Mouse (Mus musculus) heart, embryonic 16.5 days (tissue): ENCODE data around the gene Rasl12. TPM values are rescaled to one million over a fixed set of nuclear protein-coding genes. Genes with fewer than 3 reads are reported as not detected.

Source experiments
- ATAC-seq: fragments of 200-750 bp; cut with Nextera tagmentation; replicated peaks from 2 replicates; pipeline ENCODE4 v1.8.0; 2017; ENCODE audit warnings: moderate number of reproducible peaks; ENCODE audit not compliant: insufficient read depth, low FRiP score; ENCODE audit errors: extremely low read depth
- H3K27ac ChIP-seq: fragments of 300-500 bp; sonication (generic); 2 replicates; pipeline ENCODE4 v1.5.1; 2014; ENCODE audit warnings: mild to moderate bottlenecking, low read length, control low read depth, moderate library complexity
- H3K27me3 ChIP-seq: fragments of 300-500 bp; sonication (generic); 2 replicates; pipeline ENCODE4 v1.6.1; 2014; ENCODE audit warnings: low read length, mixed read lengths; ENCODE audit not compliant: control insufficient read depth, insufficient read depth
- H3K36me3 ChIP-seq: fragments of 300-500 bp; sonication (generic); 2 replicates; pipeline ENCODE4 v1.6.1; 2014; ENCODE audit not compliant: control insufficient read depth, insufficient read depth
- H3K4me1 ChIP-seq: fragments of 300-500 bp; sonication (generic); 2 replicates; pipeline ENCODE4 v1.6.1; 2014; ENCODE audit warnings: low read length, mixed read lengths; ENCODE audit not compliant: control insufficient read depth, insufficient read depth
- H3K4me2 ChIP-seq: fragments of 300-500 bp; sonication (generic); 2 replicates; pipeline ENCODE4 v1.6.1; 2014; ENCODE audit warnings: low read depth, mild to moderate bottlenecking, control low read depth, low read length
- H3K4me3 ChIP-seq: fragments of 300-500 bp; sonication (generic); 2 replicates; pipeline ENCODE4 v1.5.1; 2014; ENCODE audit warnings: mild to moderate bottlenecking, control low read depth, low read length
- H3K9ac ChIP-seq: fragments of 300-500 bp; sonication (generic); 2 replicates; pipeline ENCODE4 v1.6.1; 2014; ENCODE audit warnings: low read length, control low read depth
- H3K9me3 ChIP-seq: fragments of 300-500 bp; sonication (generic); replicated peaks from 2 replicates; pipeline ENCODE4 v1.6.1; 2016; ENCODE audit warnings: low read length; ENCODE audit not compliant: control insufficient read depth
- WGBS: fragments of 180-500 bp; shearing (Covaris S2); extraction: QIAGEN DNeasy Blood & Tissue Kit; methylation state at CpG from one replicate; pipeline ENCODE4 v1.1.7; 2014; 5-methylcytosine and 5-hydroxymethylcytosine counted together
- polyA plus RNA-seq: library from polyadenylated mRNA; unstranded; fragments of >200 nt; fragmentation: Nextera tagmentation; extraction: Ambion mirVana; gene quantifications from 2 replicates; pipeline ENCODE4 v1.2.1, GENCODE M21; 2015

Rasl12 gene
- polyA plus RNA-seq, 1 experiment from 2014 or later = 8.4 TPM

DNA sequence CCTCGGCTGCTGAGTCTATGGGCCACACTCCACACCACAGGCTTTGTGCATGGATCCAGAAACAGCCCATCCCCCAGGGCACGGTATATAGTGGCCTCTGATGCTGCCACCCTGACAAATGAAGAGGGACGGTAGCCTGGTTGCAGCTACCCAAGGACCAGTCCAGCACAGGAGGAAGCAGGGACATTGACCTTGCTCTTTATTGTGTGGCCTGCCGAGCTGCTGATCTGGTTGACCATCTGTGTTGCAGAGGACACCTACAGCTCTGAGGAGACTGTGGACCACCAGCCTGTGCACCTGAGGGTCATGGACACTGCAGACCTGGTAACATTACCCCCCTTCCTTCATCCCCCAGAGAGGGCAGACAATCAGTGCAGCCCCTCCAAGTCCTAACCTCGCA, 9.0 kb downstream of the Rasl12 start:
- Histone ChIP-seq H3K27me3 (no peaks in the 10 kb centered on the region), H3K27ac (no peak overlapping the region), H3K9ac (no peak overlapping the region), H3K36me3 (no peaks in the 10 kb centered on the region), H3K9me3 (no peaks in the 10 kb centered on the region), H3K4me3 (no peak overlapping the region), H3K4me2 (no peak overlapping the region), H3K4me1 (peaks cover 7% of the 10 kb centered on the region)
- 78% methylated on average over 5 of the region's 5 CpGs for WGBS
- ATAC-seq = no peak

DNA sequence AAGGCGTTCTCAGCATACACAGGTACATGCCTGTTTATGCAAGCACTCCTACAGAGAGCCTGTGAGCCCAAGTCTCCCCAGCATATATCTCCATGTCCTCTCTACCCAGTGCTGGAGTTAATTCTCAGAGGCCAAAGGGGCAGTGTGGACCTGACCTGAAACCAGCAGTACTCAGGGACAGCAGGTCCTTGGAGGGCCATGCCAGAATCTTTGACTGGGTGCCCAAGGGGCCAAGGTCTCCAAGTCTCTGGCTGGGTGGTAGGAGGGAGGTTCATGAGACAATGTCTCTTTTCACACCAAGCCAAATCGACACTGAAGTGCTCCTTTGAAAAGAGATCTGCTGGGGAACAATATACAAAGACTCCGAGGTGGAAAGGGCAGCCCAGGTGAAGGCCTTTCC, 9.6 kb downstream of the Rasl12 start:
- no peak overlapping the region for H3K27ac ChIP-seq
- H3K36me3 ChIP-seq = no peaks in the 10 kb centered on the region
- no peak overlapping the region for H3K9ac ChIP-seq
- no peak for ATAC-seq
- no peak overlapping the region for H3K4me2 ChIP-seq
- peaks cover 7% of the 10 kb centered on the region for H3K4me1 ChIP-seq
- no peaks in the 10 kb centered on the region for H3K9me3 ChIP-seq
- 69% methylated on average over 3 of the region's 3 CpGs for WGBS
- no peak overlapping the region for H3K4me3 ChIP-seq
- H3K27me3 ChIP-seq = no peaks in the 10 kb centered on the region

DNA sequence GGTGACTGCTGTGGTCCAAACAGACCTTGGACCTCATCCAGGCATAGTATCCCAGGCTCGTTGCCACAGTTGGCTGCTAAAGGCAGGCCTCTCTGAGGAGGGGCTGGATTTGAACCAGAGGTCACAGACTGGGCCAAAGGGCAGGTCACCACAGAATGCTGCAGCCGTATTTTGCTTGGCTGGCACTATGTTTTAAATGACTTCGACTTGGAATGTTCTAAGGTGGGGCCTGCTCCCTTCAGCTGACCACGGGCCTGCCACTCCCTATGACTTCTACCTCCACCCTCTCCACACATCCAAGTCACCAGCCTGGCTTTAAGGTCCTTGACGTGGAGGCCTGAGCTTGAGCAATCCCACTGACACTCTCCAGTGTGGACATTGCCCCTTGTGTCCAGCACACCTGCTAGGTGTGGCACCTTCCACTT, 10.6 kb downstream of the Rasl12 start:
- no peak overlapping the region for H3K9ac ChIP-seq
- no peaks in the 10 kb centered on the region for H3K36me3 ChIP-seq
- no peak overlapping the region for H3K4me3 ChIP-seq
- H3K4me1 ChIP-seq = peaks cover 7% of the 10 kb centered on the region
- no peaks in the 10 kb centered on the region for H3K27me3 ChIP-seq
- no peaks in the 10 kb centered on the region for H3K9me3 ChIP-seq
- no peak overlapping the region for H3K27ac ChIP-seq
- H3K4me2 ChIP-seq = no peak overlapping the region
- ATAC-seq = no peak
- 57% methylated on average over 5 of the region's 5 CpGs for WGBS

DNA sequence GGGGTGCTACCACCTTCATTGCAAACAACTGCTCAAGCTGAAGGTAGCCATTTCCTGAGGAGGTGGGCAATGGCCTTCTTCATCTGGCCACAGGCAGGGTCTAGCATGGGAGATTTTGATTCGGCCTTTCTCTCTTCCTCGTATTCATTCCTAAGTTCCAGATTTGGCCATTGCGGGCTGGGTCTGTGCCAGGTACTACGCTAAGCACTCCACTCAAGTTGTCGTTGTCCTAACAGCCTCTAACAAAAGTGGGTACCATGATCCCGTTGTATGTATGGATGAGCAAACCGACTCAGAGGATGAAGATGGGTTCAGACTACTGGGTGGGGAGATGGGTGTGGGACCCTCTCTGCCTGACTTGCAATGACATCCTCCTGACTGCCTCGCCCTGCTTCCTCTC, 12.1 kb downstream of the Rasl12 start:
- Histone ChIP-seq H3K27ac (no peak overlapping the region), H3K4me1 (no peaks in the 10 kb centered on the region), H3K4me3 (no peak overlapping the region), H3K27me3 (no peaks in the 10 kb centered on the region), H3K36me3 (no peaks in the 10 kb centered on the region), H3K4me2 (no peak overlapping the region), H3K9me3 (no peaks in the 10 kb centered on the region), H3K9ac (no peak overlapping the region)
- whole genome bisulfite sequencing = 86% methylated on average over 8 of the region's 8 CpGs
- ATAC-seq = no peak

DNA sequence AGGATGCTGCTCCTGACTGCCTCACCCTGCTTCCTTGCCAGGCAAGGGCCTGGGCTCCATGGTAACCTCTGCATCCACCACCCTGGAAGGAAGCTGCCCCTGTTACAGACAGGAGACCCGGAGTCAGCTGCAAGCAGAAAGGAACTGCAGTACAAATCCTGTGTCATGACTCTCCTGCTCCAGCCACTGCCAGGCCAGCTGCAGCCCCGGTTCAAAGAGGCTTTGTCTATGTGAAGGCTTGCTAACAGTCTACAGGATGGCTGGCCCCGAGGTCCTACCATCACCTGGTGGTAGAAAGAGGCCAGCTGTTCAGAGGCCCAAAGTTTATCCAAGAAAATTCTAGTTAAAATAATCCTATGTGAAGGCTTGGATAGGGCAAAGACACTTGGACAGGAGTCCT, 13.0 kb downstream of the Rasl12 start:
- ATAC-seq = no peak
- Histone ChIP-seq H3K27ac (no peak overlapping the region), H3K4me1 (no peaks in the 10 kb centered on the region), H3K36me3 (no peaks in the 10 kb centered on the region), H3K9me3 (no peaks in the 10 kb centered on the region), H3K4me2 (no peak overlapping the region), H3K27me3 (no peaks in the 10 kb centered on the region), H3K4me3 (no peak overlapping the region), H3K9ac (no peak overlapping the region)
- 52% methylated on average over 3 of the region's 3 CpGs for WGBS

DNA sequence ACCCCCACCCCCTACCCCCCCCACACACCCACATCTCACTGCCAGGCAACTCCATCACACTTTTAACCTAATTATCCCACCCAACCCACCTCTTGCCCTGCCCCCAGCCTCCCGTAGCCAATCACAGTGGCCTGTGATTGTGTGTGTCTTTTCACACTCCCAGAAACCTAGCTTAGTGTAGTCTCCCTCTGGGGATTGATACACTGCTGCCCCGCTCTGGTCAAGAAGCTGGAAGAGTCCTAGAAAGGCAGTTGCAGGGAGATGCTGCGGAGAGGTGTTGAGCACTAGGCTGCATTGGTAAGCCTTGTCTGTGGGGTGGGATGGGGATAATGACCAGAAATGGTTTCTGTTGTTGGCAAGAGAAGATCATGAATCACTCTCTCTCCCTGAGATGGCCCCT, 19.4 kb downstream of the Rasl12 start:
- Histone ChIP-seq H3K9ac (no peak overlapping the region), H3K4me2 (no peak overlapping the region), H3K4me1 (no peaks in the 10 kb centered on the region), H3K36me3 (no peaks in the 10 kb centered on the region), H3K9me3 (no peaks in the 10 kb centered on the region), H3K27me3 (no peaks in the 10 kb centered on the region), H3K27ac (no peak overlapping the region), H3K4me3 (no peak overlapping the region)
- 34% methylated on average over 3 of the region's 3 CpGs for WGBS
- no peak for ATAC-seq

DNA sequence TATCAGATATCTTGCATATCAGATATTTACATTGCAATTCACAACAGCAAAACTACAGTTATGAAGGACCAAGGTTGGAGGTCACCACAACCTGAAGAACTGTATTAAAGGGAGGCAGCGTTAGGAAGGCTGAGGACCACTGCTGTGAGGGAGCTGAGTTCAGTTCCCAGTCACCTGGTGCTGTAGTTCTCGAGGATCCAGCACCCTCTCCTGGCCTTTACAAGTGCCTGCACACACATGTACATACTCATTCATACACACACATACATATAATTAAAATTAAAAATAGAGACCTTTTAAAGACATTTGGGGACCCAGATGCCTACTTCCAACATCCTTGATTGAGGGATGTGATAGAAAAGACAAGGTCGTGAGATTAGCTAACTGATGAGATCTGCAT, 21.3 kb downstream of the Rasl12 start:
- no peak overlapping the region for H3K27ac ChIP-seq
- H3K36me3 ChIP-seq = no peaks in the 10 kb centered on the region
- WGBS = 69% methylated on average over 3 of the region's 3 CpGs
- no peak for ATAC-seq
- H3K4me1 ChIP-seq = no peaks in the 10 kb centered on the region
- no peak overlapping the region for H3K4me3 ChIP-seq
- no peaks in the 10 kb centered on the region for H3K9me3 ChIP-seq
- no peak overlapping the region for H3K4me2 ChIP-seq
- H3K9ac ChIP-seq = no peak overlapping the region
- H3K27me3 ChIP-seq = no peaks in the 10 kb centered on the region

DNA sequence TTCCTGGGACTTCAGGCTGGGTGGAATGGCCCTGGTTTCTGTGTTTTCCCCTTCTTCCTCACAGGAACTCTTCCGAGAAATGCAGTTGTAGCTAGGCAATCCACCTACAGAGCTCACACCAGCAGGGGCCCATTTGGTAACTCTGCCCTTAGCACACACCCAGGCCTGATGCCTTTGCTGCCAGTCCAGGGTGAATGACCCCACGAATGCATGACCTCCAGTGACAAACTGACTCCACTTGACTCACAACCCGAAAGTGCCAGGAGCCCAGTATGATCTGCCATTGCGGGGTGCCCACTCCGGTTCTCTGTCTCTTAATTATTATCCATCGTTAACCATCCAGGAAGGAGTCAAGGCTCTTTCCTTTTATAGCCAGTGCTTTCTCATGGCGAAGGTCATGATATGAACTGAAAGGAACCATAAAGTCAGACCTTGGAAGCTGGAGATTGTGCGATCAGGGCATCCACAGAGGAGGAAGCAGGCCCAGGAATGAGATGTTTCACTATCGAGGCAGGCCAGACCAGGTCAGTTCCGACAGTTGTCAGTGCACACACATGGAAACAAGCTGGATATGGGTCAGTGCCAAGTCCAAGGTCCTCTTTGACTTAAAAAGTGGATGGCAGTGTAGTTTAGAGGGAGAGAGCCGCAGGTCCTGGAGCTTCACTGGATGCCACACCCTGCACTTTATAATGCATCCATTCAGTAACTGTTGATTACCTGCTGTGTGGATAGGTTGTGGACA, 24.6 kb downstream of the Rasl12 start, which contains the start of gene Slc51b:
Slc51b (minus strand) TSS at position 196 of the 742 bp plus-strand sequence.
- Histone ChIP-seq H3K27ac (no peak within 1 kb of the TSS), H3K4me1 (no peaks in the 10 kb centered on the region), H3K9ac (no peak within 1 kb of the TSS), H3K9me3 (no peaks in the 10 kb centered on the region), H3K4me3 (no peak within 1 kb of the TSS), H3K36me3 (no peaks in the 10 kb centered on the region), H3K4me2 (no peak within 1 kb of the TSS), H3K27me3 (no peaks in the 10 kb centered on the region)
- no peak for ATAC-seq
- WGBS = 76% methylated on average over 11 of the region's 11 CpGs

DNA sequence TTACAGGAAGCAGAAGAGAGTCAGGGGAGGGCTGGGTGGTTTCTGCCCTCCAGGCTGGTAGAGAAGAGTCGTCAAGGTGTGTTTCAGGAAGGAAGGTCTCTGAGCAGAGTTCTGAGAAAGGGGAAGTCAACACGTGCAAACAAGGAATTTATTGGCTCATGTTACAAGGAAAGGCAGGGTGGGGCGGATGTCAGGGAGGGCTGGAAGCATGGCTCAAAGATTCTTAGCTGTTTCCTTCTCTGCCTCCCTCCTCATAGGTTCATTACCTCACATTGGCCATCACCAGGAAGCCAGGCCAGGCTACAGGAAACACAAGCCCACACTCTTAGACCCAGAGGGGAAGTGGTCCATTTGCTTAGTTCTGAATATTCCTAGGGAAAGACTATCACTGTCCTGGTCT, 26.1 kb downstream of the Rasl12 start:
- WGBS = 25% methylated on average over 3 of the region's 3 CpGs

More for the DNA sequence above, 26.1 kb downstream of the Rasl12 start:
- no peak for ATAC-seq
- no peaks in the 10 kb centered on the region for H3K4me1 ChIP-seq
- H3K27ac ChIP-seq = no peak overlapping the region
- H3K4me2 ChIP-seq = no peak overlapping the region
- no peak overlapping the region for H3K4me3 ChIP-seq
- H3K27me3 ChIP-seq = no peaks in the 10 kb centered on the region
- no peaks in the 10 kb centered on the region for H3K36me3 ChIP-seq
- no peaks in the 10 kb centered on the region for H3K9me3 ChIP-seq
- H3K9ac ChIP-seq = no peak overlapping the region
